Mouse (Mus musculus) heart, embryonic 11.5 days (tissue): Measurements from ENCODE around the gene Zfp354a. TPM values are rescaled to one million over a fixed set of nuclear protein-coding genes. Genes with fewer than 3 reads are reported as not detected.

Source experiments
- ATAC-seq: fragments of 200-750 bp; cut with Nextera tagmentation; replicated peaks from 2 replicates; pipeline ENCODE4 v1.8.0; 2017; ENCODE audit warnings: moderate library complexity; ENCODE audit not compliant: insufficient number of reproducible peaks, low FRiP score, low TSS enrichment
- H3K27ac ChIP-seq: fragments of 300-500 bp; sonication (generic); 2 replicates; pipeline ENCODE4 v1.5.1; 2014; ENCODE audit warnings: mild to moderate bottlenecking, low read depth, low read length
- H3K27me3 ChIP-seq: fragments of 300-500 bp; sonication (generic); 2 replicates; pipeline ENCODE4 v1.6.1; 2014; ENCODE audit warnings: mild to moderate bottlenecking, low read length, mixed read lengths; ENCODE audit not compliant: control insufficient read depth, insufficient read depth
- H3K36me3 ChIP-seq: fragments of 300-500 bp; sonication (generic); 2 replicates; pipeline ENCODE4 v1.6.1; 2014; ENCODE audit warnings: mild to moderate bottlenecking, low read length, moderate library complexity, mixed read lengths; ENCODE audit not compliant: control insufficient read depth, insufficient read depth
- H3K4me1 ChIP-seq: fragments of 300-500 bp; sonication (generic); 2 replicates; pipeline ENCODE4 v1.6.1; 2014; ENCODE audit warnings: low read length; ENCODE audit not compliant: control insufficient read depth, insufficient read depth
- H3K4me2 ChIP-seq: fragments of 300-500 bp; sonication (generic); 2 replicates; pipeline ENCODE4 v1.6.1; 2014; ENCODE audit warnings: mild to moderate bottlenecking, moderate library complexity
- H3K4me3 ChIP-seq: fragments of 300-500 bp; sonication (generic); 2 replicates; pipeline ENCODE4 v1.5.1; 2014; ENCODE audit warnings: low read depth, low read length
- H3K9ac ChIP-seq: fragments of 300-500 bp; sonication (generic); 2 replicates; pipeline ENCODE4 v1.6.1; 2014; ENCODE audit warnings: mild to moderate bottlenecking, low read depth, low read length, moderate library complexity
- H3K9me3 ChIP-seq: fragments of 300-500 bp; sonication (generic); replicated peaks from 2 replicates; pipeline ENCODE4 v1.6.1; 2016; ENCODE audit warnings: low read length; ENCODE audit not compliant: control insufficient read depth
- WGBS: fragments of 180-500 bp; shearing (Covaris S2); extraction: QIAGEN DNeasy Blood & Tissue Kit; methylation state at CpG from one replicate; pipeline ENCODE4 v1.1.7; 2014; ENCODE audit not compliant: insufficient replicate concordance; 5-methylcytosine and 5-hydroxymethylcytosine counted together
- polyA plus RNA-seq: library from polyadenylated mRNA; unstranded; fragments of >200 nt; fragmentation: Nextera tagmentation; extraction: Ambion mirVana; gene quantifications from 2 replicates; pipeline ENCODE4 v1.2.1, GENCODE M21; 2014

Zfp354a gene
- polyA plus RNA-seq, 1 experiment from 2014 or later: 6.6 TPM

- Histone ChIP-seq H3K27me3 (no peaks in the 10 kb centered on the region), H3K4me3 (no peak overlapping the region), H3K4me1 (no peaks in the 10 kb centered on the region), H3K9me3 (no peaks in the 10 kb centered on the region), H3K9ac (no peak overlapping the region), H3K36me3 (no peaks in the 10 kb centered on the region), H3K4me2 (no peak overlapping the region), H3K27ac (no peak overlapping the region)
- no peak for ATAC-seq
- WGBS: 42% methylated on average over 7 of the region's 7 CpGs
Measured at GRCm38 (mm10) chr11:51084527-51084926, 25.5 kb downstream of the Zfp354a start.

GRCm38 (mm10) chr11:51085269-51085668 lies 26.2 kb downstream of the Zfp354a start:
- H3K9me3 ChIP-seq: no peaks in the 10 kb centered on the region
- no peaks in the 10 kb centered on the region for H3K27me3 ChIP-seq
- ATAC-seq: no peak
- H3K4me2 ChIP-seq: no peak overlapping the region
- no peak overlapping the region for H3K4me3 ChIP-seq
- 57% methylated on average over 13 of the region's 13 CpGs for WGBS
- no peak overlapping the region for H3K27ac ChIP-seq
- no peaks in the 10 kb centered on the region for H3K36me3 ChIP-seq
- H3K4me1 ChIP-seq: no peaks in the 10 kb centered on the region
- H3K9ac ChIP-seq: no peak overlapping the region

GRCm38 (mm10) chr11:51107261-51107660 lies 48.2 kb downstream of the Zfp354a start:
- 72% methylated on average over 2 of the region's 2 CpGs for WGBS
- no peaks in the 10 kb centered on the region; the same call in 1 of the 2 replicates for H3K9me3 ChIP-seq
- ATAC-seq: no peak
- no peaks in the 10 kb centered on the region for H3K27me3 ChIP-seq
- no peaks in the 10 kb centered on the region for H3K4me1 ChIP-seq
- H3K4me3 ChIP-seq: no peak overlapping the region
- no peaks in the 10 kb centered on the region for H3K36me3 ChIP-seq
- no peak overlapping the region for H3K4me2 ChIP-seq
- H3K27ac ChIP-seq: no peak overlapping the region
- H3K9ac ChIP-seq: no peak overlapping the region

GRCm38 (mm10) chr11:51110621-51111020 lies 51.6 kb downstream of the Zfp354a start:
- Histone ChIP-seq H3K9ac (no peak overlapping the region), H3K36me3 (no peaks in the 10 kb centered on the region), H3K27me3 (no peaks in the 10 kb centered on the region), H3K4me1 (no peaks in the 10 kb centered on the region), H3K9me3 (no peaks in the 10 kb centered on the region; the same call in 1 of the 2 replicates), H3K4me3 (no peak overlapping the region), H3K4me2 (no peak overlapping the region), H3K27ac (no peak overlapping the region)
- 73% methylated on average over 3 of the region's 3 CpGs for WGBS
- no peak for ATAC-seq

Other genes starting within 250 kb of the Zfp354a start
- gene Zfp354c, start 231.5 kb upstream of the Zfp354a start, polyA plus RNA-seq: 16.9 and 20.4 TPM in 2 replicates
- gene Zfp879, start 217.7 kb upstream of the Zfp354a start, polyA plus RNA-seq: 0.50 and 0.63 TPM in 2 replicates
- 0.04 TPM in 1 of 2 replicates, not detected in the other for gene Grm6, start 208.6 kb upstream of the Zfp354a start, polyA plus RNA-seq
- gene Zfp454, start 171.6 kb upstream of the Zfp354a start, polyA plus RNA-seq: 2.8 and 4.6 TPM in 2 replicates
- gene Zfp2, start 143.1 kb upstream of the Zfp354a start, polyA plus RNA-seq: 9.2 and 11.2 TPM in 2 replicates
- 0.30 and 0.82 TPM in 2 replicates for gene Zfp354b, start 127.6 kb upstream of the Zfp354a start, polyA plus RNA-seq
- gene 4933414I15Rik, start 115.5 kb upstream of the Zfp354a start, polyA plus RNA-seq: not detected in 2 replicates
- not detected in 2 replicates for gene Prop1, start 105.5 kb upstream of the Zfp354a start, polyA plus RNA-seq
- not detected in 2 replicates for gene Olfr1378, start 92.7 kb upstream of the Zfp354a start, polyA plus RNA-seq
- gene Olfr1377, start 77.3 kb upstream of the Zfp354a start, polyA plus RNA-seq: not detected in 2 replicates
- gene Olfr51, start 55.7 kb upstream of the Zfp354a start, polyA plus RNA-seq: not detected in 2 replicates
- gene Olfr54, start 45.0 kb upstream of the Zfp354a start, polyA plus RNA-seq: not detected in 2 replicates
- not detected in 2 replicates for gene Olfr1375, start 11.1 kb upstream of the Zfp354a start, polyA plus RNA-seq
- gene Gm12569, start 161.2 kb downstream of the Zfp354a start, polyA plus RNA-seq: not detected in 2 replicates
- gene Clk4, start 202.5 kb downstream of the Zfp354a start, polyA plus RNA-seq: 83.6 and 87.1 TPM in 2 replicates
- 0.36 TPM in 1 of 2 replicates, not detected in the other for gene BC049762, start 203.8 kb downstream of the Zfp354a start, polyA plus RNA-seq
- gene Col23a1, start 230.7 kb downstream of the Zfp354a start, polyA plus RNA-seq: 10.3 and 10.7 TPM in 2 replicates